Mouse (Mus musculus) bone marrow macrophage, adult 2 months (primary cell): Measurements from ENCODE around the gene Irf2bpl. TPM values are rescaled to one million over a fixed set of nuclear protein-coding genes. Genes with fewer than 3 reads are reported as not detected.
A peak's percentile ranks its signal among the peaks of the same experiment; 100 is the strongest.

Source experiments
- H3K27ac ChIP-seq: 2 replicates; pipeline ENCODE4 v1.5.1; 2012; ENCODE audit warnings: low read depth, low read length; ENCODE audit not compliant: insufficient read depth
- H3K4me1 ChIP-seq: 2 replicates; pipeline ENCODE4 v1.6.1; 2012; ENCODE audit warnings: low read length; ENCODE audit not compliant: control insufficient read depth, insufficient read depth
- H3K4me3 ChIP-seq: 2 replicates; pipeline ENCODE4 v1.5.1; 2012; ENCODE audit warnings: mild to moderate bottlenecking, low read length, moderate library complexity; ENCODE audit not compliant: insufficient read depth
- CTCF ChIP-seq: IDR thresholded peaks from 2 replicates; pipeline ENCODE4 v1.5.1; 2012; ENCODE audit warnings: low read depth, mild to moderate bottlenecking, low read length, moderate library complexity
- POLR2A ChIP-seq: IDR thresholded peaks from 2 replicates; pipeline ENCODE4 v1.6.1; 2012; ENCODE audit warnings: mild to moderate bottlenecking, low read depth, low read length, borderline replicate concordance
- polyA plus RNA-seq: library from polyadenylated mRNA; stranded (reverse); fragments of >200 nt; gene quantifications from 2 replicates; pipeline ENCODE4 v1.2.4, GENCODE M21; 2012; ENCODE audit not compliant: missing spikeins, insufficient read depth, insufficient read length

Irf2bpl gene
- polyA plus RNA-seq, 1 experiment: 11.4 TPM

GRCm38 (mm10) chr12:86849945-86850626 lies 34.5 kb downstream of the Irf2bpl start:
- Histone ChIP-seq H3K4me3 (no peak overlapping the region), H3K4me1 (no peaks in the 10 kb centered on the region), H3K27ac (no peak overlapping the region)
- TF ChIP-seq CTCF (no peak), POLR2A (no peak)

GRCm38 (mm10) chr12:86842866-86843459 lies 41.6 kb downstream of the Irf2bpl start:
- Histone ChIP-seq H3K27ac (no peak overlapping the region), H3K4me1 (peaks cover 6% of the 10 kb centered on the region), H3K4me3 (no peak overlapping the region)
- TF ChIP-seq CTCF (no peak), POLR2A (no peak)

GRCm38 (mm10) chr12:86840526-86840925 lies 44.1 kb downstream of the Irf2bpl start:
- Histone ChIP-seq H3K4me3 (no peak overlapping the region), H3K27ac (no peak overlapping the region), H3K4me1 (peaks cover 22% of the 10 kb centered on the region)
- TF ChIP-seq CTCF (no peak), POLR2A (no peak)

GRCm38 (mm10) chr12:86838181-86838580 lies 46.4 kb downstream of the Irf2bpl start:
- Histone ChIP-seq H3K4me3 (no peak overlapping the region), H3K27ac (no peak overlapping the region), H3K4me1 (peaks cover 39% of the 10 kb centered on the region)
- TF ChIP-seq CTCF: no peak
- TF ChIP-seq POLR2A: no peak

GRCm38 (mm10) chr12:86836431-86837047 lies 48.1 kb downstream of the Irf2bpl start:
- peaks cover 51% of the 10 kb centered on the region for H3K4me1 ChIP-seq
- H3K4me3 ChIP-seq: peak overlapping the region; percentile 35
- TF ChIP-seq CTCF (no peak), POLR2A (0 out of 2 replicates have a peak, but pooled peaks have one; percentile 21)
- H3K27ac ChIP-seq: peak overlapping the region; percentile 78

- TF ChIP-seq POLR2A (no peak), CTCF (no peak)
- Histone ChIP-seq H3K4me3 (no peak overlapping the region), H3K4me1 (peaks cover 55% of the 10 kb centered on the region), H3K27ac (peak overlapping the region; percentile 78)
These were observed 48.7 kb downstream of the Irf2bpl start for GRCm38 (mm10) chr12:86835899-86836298.

GRCm38 (mm10) chr12:86834416-86834772 lies 50.2 kb downstream of the Irf2bpl start:
- Histone ChIP-seq H3K4me1 (peaks cover 55% of the 10 kb centered on the region), H3K27ac (peak overlapping the region; percentile 98), H3K4me3 (no peak overlapping the region)
- TF ChIP-seq CTCF (no peak), POLR2A (no peak)

- no peak for TF ChIP-seq CTCF
- TF ChIP-seq POLR2A: no peak
- Histone ChIP-seq H3K4me3 (peak overlapping the region; percentile 2; the same call in 1 of the 2 replicates), H3K4me1 (peaks cover 55% of the 10 kb centered on the region), H3K27ac (peak overlapping the region; percentile 98)
These were observed 50.7 kb downstream of the Irf2bpl start for GRCm38 (mm10) chr12:86833711-86834415.

GRCm38 (mm10) chr12:86832551-86833182 lies 51.9 kb downstream of the Irf2bpl start:
- H3K4me1 ChIP-seq: peaks cover 49% of the 10 kb centered on the region
- TF ChIP-seq CTCF (no peak; the same call in 1 of the 2 replicates), POLR2A (no peak)
- H3K27ac ChIP-seq: peak overlapping the region; percentile 85
- H3K4me3 ChIP-seq: no peak overlapping the region
